Mouse (Mus musculus) cerebellum, postnatal 10 days (tissue): ENCODE measurements around the gene Lyzl4.

Experiments used
- DNase-seq, 2 experiments: peaks; one replicate each; pipeline ENCODE4 v3.0.0; 2021; ENCODE audit warnings: mixed read lengths in 2 of 2

The Lyzl4 gene

GRCm38 (mm10) chr9:121644855-121645254 is 3.0 kb upstream of the Lyzl4 start:
- no peak for DNase-seq

GRCm38 (mm10) chr9:121642401-121643181 is 695 bp upstream of the Lyzl4 start, which contains the start of gene Vipr1:
TSS of gene Vipr1 (plus strand) at chr9:121642716.
- DNase-seq = peak; percentile 93 to 95

- DNase-seq = peak in 1 of 2 experiments; percentile 39
Measured at GRCm38 (mm10) chr9:121641235-121641915, 521 bp downstream of the Lyzl4 start.

GRCm38 (mm10) chr9:121639790-121640189 is 2.1 kb downstream of the Lyzl4 start:
- DNase-seq = peak; percentile 76 to 81

- no peak for DNase-seq
Measured at GRCm38 (mm10) chr9:121635835-121636576, 5.9 kb downstream of the Lyzl4 start.

- DNase-seq = no peak
Measured at GRCm38 (mm10) chr9:121633306-121633705, 8.6 kb downstream of the Lyzl4 start.

- DNase-seq = no peak
Measured at GRCm38 (mm10) chr9:121632891-121633290, 9.0 kb downstream of the Lyzl4 start.

- DNase-seq = no peak
Measured at GRCm38 (mm10) chr9:121631946-121632345, 9.9 kb downstream of the Lyzl4 start.

- no peak for DNase-seq
Measured at GRCm38 (mm10) chr9:121630627-121631026, 11.3 kb downstream of the Lyzl4 start.

GRCm38 (mm10) chr9:121624920-121625319 is 17.0 kb downstream of the Lyzl4 start:
- no peak for DNase-seq

GRCm38 (mm10) chr9:121623235-121623634 is 18.7 kb downstream of the Lyzl4 start:
- no peak for DNase-seq

- DNase-seq = no peak
Measured at GRCm38 (mm10) chr9:121619441-121619840, 22.5 kb downstream of the Lyzl4 start.

GRCm38 (mm10) chr9:121616471-121616870 is 25.4 kb downstream of the Lyzl4 start:
- peak; percentile 64 to 71 for DNase-seq

GRCm38 (mm10) chr9:121614241-121614757 is 27.6 kb downstream of the Lyzl4 start:
- DNase-seq = no peak

- DNase-seq = no peak
Measured at GRCm38 (mm10) chr9:121613192-121613591, 28.7 kb downstream of the Lyzl4 start.

- DNase-seq = no peak
Measured at GRCm38 (mm10) chr9:121609381-121609780, 32.5 kb downstream of the Lyzl4 start.

- DNase-seq = no peak
Measured at GRCm38 (mm10) chr9:121606498-121607096, 35.3 kb downstream of the Lyzl4 start.

- DNase-seq = peak; percentile 91 to 95
Measured at GRCm38 (mm10) chr9:121605414-121606278, 36.2 kb downstream of the Lyzl4 start.

- no peak for DNase-seq
Measured at GRCm38 (mm10) chr9:121602381-121602780, 39.5 kb downstream of the Lyzl4 start.

- DNase-seq = peak; percentile 71
Measured at GRCm38 (mm10) chr9:121600861-121601427, 41.0 kb downstream of the Lyzl4 start.

GRCm38 (mm10) chr9:121600201-121600860 is 41.6 kb downstream of the Lyzl4 start:
- DNase-seq = peak; percentile 41 to 42
